Mouse (Mus musculus) left cerebral cortex, adult 11 months (tissue): ENCODE data around the gene Slc39a11.

Source experiments
- DNase-seq: peaks from one replicate; pipeline ENCODE4 v3.0.0; 2022; ENCODE audit warnings: low spot score

Slc39a11 gene

DNA sequence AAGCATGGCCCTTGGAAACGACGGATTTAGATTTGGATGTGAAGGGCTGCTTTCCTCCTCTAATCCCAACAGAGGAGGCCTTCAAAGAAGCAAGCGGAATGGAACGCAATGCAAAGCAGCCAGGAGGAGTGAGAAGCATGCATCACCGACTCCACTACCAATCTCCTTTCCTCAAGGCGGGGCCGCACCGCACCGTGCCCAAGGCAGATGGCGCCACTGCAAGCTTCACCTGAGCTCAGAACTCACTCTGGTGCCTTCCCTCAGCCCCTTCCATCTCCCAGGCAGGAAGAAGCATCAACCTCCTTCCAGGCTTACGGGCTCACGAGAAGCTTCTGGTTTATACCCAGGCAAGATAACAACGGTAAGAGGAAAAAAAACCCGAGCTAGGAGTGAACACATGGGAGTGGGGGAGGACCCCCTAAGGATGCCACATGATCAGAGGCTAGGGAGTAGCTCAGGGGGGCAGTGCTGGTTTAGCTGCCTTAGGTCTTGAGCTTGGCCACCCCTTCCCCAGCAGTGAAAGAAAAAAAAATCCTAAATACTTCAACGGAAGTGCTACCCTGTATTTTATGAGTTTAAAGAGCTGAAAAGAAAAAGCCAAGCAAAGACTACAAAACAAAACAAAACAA, 191.2 kb downstream of the Slc39a11 start:
- no peak for DNase-seq

DNA sequence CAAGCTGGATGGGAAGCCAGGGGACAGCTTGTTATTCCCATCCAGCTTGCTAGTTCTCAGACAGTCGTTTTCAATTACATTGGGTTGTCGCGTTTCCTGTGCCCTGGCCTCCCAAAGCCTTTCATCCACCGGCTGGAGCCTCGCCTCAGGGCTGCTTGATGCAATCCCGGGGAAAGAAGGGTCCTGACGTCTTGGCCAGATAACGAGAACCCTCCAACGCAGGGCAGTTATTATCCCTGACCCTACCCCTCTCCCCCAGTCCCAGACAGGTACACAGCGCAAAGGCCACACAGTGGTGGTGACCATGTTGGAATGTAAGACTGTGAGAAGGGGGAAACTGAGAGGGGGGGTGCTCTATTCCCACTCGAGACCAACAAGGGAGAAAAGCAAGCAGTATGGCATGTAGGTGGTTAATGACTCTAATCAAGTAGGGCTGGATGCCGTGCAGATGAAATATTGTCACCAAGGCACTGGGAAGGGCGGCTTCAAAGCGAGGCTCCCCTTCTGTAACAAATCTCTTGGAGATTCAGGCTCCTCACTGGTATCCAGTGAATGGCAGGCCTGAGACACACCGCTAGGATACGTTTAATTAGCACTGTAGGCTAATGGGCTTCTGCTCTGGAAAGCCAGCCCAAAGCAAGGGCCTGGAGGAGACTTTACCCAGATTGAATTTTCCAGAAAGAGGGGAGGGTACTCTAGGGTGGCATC, 196.9 kb downstream of the Slc39a11 start:
- DNase-seq = no peak

DNA sequence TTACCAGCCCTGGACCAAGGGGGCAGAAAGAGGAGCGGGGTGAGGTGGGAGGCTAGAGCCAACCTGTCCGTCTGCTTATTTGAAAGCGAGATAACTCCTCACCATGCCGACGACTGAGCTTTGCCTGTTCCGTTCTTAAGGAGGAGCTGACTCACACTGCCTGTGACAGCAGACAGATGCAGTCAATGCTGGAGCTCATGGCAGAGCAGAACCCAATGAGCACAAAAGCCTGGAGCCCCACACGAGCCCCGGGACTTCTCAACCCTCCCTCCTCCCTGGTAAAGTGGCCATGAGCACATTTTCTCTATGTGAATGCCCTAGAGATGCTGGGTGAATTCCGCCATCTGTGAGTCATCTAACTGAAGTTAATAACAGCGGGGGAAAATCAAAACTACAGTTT, 198.6 kb downstream of the Slc39a11 start:
- no peak for DNase-seq

DNA sequence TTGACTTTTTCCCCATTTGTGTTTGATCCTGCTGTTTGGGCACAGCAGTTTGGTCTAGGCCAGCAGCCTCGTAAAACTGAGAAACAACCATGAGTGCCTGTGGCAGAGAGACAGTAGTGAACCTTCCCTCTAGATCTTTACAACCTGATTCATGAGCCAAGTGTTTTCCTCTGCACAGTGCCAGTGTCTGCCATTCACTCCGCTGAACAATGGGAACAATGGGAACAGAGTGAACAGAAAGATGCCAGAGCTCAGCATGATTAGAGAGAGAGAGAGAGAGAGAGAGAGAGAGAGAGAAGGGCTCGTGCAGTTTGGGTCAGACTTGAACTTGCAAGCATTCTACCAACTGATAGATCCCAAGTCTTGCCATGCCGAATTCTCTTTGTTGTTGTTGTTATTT, 199.2 kb downstream of the Slc39a11 start:
- no peak for DNase-seq

DNA sequence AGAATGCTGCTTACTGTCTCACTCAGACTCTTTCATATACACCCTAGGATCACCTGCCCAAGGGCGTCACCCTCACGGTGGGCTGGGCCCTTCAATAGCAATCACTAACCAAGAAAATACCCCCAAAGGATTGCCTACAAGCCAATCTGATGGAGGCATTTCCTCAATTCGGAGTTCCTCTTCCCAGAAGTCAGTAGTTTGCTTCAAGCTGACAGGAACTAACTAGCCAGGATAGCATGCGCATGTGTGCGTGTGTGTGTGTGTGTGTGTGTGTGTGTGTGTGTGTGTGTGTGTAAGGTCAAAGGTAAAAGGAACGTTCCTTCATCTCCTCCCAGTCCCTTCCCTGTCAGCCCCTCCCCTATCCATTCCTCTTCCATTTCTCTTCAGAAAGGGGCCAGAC, 199.9 kb downstream of the Slc39a11 start:
- no peak for DNase-seq

DNA sequence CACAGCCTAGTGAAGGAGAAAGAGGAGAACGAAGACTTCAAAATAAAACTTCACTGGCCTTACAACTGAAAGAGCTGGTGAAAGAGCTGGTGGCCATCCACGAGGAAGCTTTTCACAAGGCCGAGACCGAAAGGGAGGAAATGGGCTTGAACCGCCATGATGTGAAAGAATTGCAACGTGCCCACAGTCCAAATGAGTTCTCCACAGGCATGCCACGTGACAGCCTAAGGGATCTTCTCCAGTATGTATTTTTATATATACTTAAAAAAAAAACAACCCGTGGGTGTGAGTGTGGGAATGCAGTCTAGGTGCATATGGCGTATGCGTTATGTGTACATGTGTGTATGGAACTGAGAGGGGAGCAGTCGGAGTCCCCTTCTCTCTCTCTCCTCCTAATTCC, 207.8 kb downstream of the Slc39a11 start:
- no peak for DNase-seq

DNA sequence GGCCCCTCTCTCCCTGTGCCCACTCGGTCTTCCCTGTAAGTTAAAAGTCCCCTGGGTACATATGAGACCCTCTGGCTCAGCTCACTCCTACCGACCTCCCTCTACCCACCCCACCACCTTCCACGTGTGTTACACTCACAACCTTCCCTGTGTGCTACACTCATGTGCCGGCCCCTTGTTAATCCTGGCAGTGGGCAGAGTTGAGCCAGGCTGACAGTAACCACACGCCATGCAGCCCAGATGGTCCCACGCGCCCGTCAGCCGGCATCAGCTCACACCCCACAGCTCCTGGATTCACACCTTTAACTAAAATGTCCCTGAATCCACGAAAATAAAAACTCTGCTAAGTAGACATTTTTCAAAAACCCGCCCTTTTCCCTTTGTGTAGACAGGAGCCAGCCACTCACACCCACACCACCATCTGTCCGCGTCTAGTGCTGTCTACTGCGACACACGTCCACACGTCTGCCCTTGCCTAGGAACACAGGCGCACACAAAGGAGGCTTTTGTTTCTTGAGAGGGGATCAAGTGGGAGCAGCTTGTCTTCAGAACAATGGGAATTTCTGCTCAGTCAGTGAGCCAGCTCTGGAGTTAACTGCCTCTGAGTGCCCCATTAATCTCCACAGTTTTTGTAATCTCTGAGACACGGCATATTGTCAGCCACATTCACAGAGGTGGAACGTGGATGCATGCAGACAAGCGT, 210.4 kb downstream of the Slc39a11 start:
- peak; percentile 74 for DNase-seq

DNA sequence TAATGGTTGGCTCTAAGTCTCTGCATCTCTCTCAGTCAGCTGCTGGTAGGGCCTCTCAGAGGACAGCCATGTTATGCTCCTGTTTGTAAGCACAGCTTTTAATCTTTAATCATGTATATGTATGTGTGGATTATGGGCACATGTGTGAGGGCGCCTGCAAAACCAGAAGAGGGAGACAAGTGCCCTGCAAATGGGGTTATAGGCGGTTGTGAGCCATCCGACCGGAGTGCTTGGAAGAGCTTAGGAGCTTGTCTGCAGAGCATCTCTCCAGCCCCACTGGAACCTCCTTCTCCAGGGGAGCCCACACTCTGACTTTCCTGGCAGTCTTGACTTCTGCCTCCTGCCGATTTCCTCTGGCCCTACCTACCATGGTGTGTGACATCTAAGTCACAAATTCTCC, 211.0 kb downstream of the Slc39a11 start:
- DNase-seq = no peak

DNA sequence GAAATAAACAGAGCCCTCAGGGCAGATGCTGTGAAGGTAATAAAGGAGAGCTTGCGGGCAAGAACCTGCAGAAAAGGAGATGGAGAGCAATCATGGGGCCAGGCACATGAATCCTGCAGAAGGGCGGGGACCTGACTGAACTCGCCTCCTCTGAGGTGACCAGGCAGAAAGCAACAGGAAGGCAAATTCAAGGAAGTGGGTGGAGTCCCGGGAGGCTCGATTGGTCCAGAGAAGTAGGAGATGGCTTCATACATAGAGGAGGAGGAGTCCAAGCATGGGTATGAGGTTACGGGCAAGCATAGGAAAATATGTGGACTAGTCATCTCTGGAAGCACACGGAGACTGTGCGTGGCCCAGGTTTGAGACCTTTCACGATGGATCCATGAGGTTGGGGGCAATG, 212.5 kb downstream of the Slc39a11 start:
- no peak for DNase-seq

DNA sequence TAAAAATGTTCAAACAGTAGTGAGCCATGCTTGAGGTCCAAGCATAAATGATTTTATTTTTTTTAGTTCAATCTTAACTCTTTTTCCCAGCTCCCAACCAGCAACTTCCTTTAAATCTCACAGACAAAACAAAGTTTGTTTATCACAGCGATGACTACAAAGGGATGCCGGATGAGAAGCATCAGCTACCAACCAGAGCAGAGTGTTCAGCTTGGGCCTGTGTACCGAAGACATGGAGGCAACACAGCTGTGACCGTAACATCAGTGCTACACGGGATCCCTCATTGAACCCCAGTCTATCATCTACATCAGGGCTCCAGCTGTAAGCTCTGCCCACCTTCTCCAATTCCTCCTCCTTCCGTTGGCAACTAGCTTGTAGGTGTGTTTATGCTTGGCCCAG, 213.6 kb downstream of the Slc39a11 start:
- no peak for DNase-seq

DNA sequence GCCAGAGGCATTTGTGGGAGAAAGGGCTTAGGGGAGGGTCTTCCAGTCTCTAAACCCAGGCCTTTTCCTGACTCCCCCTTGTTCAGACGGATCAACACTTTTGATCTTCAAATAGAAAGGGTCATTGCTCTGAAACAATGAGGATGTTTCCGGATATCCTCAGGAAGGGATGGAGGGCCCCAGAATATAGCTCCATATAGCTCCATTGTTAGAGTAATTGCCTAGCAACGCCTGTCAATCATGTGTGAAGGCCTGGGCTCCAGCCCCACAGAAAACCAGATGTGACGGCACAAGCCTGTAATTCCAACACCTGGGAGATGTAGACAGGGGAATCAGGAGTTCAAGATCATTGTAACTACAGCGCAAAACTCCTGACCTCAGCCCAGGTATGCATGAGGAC, 214.2 kb downstream of the Slc39a11 start:
- DNase-seq = no peak

DNA sequence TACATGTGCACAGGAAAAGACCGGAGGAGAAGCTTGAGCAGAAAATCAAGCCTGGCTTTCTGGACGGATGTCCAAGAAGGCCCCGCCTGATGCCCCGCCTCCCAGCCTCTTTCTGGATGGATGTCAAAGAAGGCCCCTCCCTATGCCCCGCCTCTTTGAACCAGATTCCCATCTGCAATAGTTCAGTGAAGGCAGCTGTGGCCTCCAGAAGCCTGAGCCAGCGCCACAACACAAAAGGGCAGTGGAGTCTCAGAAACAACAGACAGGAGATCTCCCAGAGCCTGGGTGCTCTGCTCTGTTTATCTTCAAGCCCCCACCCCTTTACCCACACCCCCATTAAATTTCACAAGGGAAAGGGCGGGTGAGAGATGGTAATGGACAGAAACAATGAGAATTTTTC, 218.7 kb downstream of the Slc39a11 start:
- DNase-seq = no peak

DNA sequence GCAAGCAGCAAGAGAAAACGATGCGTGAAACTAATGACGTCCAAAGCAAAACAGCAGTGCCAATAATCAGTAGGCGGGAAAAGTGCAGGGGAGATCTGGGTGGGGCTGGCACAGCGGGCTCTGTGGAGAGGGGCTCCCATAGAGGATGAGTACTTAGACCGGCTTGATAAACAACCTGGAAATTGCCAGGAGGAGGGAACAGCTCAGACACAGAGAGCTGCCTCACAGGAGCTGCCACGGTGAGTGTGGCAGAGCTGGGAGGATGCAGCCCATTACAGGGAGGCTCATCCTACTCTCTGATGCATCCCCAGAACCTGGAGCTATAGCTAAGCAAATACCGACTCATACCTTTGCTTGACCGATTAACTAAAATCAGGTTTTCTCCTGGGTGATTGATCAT, 224.0 kb downstream of the Slc39a11 start:
- no peak for DNase-seq

DNA sequence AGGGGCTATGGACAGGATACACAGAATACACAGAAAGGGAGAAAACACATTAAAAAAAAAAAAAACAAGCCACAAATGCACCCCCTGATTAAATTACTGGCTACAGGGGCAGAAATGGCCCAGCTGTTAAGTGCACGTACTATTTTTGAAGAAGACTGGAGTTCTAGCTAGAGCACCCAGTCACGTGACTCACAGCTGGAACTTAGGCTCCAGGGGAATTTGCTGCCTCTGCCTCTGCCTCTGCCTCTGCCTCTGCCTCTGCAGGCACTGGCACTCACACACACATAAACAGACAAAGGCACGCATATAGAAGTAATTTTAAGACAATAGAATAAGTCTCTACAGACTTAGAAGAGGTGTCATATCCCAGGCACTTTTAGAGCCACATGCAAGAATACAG, 224.4 kb downstream of the Slc39a11 start:
- no peak for DNase-seq

DNA sequence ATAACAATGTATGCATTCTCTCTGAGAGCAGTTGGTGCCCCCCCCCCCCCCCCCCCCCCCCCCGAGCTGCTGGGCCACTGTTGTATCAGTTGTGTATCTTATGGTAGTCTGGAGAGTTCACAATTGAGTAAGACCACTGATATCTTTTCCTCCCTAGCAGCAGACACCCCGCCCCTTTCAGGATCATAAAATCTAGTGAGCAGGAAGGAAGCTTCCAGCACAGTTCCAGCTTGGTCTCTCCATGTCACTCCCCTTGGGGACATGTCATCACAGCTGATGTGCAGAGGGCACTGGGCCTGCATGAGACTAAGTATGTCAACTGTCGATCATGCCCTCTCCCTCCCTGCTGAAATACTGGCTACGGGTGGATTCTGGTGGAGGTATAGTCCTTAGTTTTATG, 225.1 kb downstream of the Slc39a11 start:
- DNase-seq = no peak

DNA sequence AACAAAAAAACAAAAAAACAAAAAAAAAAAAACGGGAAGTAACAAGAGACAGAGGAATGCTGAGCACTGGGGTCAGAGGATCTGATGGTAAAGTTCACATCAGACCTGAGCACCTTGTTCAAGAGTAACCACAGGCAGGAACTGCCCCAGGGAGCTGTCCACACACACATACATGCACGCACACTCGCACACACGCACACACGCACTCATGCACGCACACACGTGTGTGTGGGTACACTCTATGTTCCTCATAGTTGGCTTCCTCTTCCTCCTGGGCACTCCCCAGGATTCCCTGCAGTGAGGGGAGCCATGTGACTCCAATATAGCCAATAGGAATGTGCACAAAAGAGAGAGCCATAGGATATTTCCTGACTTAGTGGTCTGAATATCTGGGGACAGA, 227.3 kb downstream of the Slc39a11 start:
- no peak for DNase-seq

DNA sequence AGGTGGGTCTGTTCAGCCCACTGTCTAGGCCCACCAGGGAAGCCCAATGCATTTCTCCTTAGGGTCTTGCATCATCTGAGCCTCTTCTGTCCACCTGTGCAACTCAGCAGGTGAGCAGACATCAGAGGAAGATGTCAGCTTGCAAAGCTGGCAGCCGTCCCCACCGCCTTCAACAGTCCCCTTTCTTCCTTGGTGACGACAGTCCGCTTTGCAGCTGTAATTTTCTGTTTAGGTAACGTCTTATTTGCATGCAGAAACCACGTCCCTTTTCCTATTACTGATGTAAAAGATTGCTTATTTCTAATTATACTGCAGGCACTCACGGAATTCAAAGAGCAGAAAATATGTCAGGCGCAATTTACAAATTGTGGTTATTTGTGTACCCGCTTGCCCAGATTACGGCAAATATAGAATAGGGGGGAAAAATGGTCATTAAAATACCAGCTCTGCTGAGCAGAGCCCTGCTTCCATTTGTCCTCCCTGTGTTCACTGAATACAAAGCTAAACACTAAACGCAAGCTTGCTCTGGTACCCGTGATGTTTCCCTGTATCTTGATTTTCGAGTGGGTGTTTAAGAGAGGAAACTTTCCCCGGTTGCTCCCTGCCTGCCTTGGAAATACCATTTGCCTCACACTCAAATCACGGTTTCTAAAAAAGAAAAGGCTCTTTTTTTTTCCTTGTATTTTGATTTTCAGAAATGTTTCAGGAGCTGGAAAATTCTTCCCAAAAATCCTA, 230.8 kb downstream of the Slc39a11 start:
- peak; percentile 24 for DNase-seq

DNA sequence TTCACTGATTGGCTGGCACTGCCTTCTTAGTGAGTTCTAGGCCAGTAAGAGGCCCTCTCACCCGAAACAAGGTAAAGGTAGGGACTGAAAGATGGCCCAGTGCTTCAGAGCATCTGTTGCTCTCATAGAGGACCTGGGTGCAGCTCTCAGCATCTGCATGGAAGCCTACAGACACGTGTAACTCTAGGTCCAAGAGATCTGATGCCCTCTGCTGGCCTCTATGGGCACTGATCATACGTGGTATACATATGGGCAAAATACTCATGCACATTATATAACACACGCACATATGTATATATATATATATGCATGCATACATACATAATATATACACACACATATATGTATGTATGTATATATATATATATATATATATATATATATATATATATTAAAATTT, 231.9 kb downstream of the Slc39a11 start:
- DNase-seq = no peak

DNA sequence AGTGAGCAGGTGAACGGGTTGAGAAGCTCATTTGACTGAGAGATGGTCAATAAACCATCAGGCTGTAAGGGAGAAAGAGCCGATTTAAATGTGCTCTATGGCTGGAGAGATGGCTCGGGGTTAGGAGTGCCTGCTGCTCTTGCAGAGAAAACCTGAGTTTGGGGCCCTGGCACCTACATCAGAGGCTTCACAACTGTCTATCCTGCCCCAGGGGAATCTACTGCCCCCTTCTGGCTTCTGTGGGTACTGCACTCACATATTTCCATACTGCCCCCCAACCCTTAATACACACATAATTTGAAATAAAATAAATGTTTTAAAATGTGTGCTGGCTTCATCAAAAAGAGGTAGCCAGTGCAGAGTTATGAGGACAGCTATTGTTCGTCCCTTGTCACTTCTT, 237.3 kb downstream of the Slc39a11 start:
- DNase-seq = no peak

DNA sequence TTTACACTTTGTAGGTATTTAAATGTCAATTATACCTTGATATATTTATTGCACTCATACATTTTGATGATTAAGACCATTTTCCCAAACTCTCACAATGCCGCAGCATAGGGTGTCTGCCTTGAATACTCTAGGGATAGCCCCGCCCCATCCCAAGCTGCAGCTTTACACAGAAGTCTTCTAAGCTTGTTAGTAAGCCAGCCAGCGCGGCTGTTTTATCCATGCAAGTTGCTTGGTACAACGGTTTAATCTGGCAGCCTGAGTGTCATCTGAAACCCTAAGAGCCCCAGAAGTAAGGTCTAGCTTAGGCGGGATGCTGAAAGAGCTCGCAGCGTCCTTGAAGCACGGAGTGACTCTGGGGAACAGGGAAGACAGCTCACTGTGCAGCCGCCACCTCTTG, 238.1 kb downstream of the Slc39a11 start:
- no peak for DNase-seq

DNA sequence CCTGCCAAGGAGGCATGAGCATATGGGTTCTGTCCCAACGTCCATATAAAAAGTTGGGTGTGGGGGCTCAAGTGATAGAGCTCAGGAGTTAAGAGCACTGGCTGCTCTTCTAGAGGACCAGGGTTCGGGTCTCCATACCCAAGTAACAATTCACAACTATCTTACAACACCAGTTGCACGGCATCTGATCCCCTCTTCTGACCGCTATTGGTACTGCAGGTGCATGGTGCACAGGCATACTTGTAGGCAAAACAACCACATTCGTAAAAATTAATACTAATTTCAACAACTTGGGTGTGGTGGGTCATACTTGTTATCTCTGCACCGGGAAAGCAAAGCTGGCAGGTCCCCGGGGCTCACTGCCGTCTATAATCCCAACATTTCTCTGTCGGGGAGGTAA, 240.8 kb downstream of the Slc39a11 start:
- DNase-seq = no peak

DNA sequence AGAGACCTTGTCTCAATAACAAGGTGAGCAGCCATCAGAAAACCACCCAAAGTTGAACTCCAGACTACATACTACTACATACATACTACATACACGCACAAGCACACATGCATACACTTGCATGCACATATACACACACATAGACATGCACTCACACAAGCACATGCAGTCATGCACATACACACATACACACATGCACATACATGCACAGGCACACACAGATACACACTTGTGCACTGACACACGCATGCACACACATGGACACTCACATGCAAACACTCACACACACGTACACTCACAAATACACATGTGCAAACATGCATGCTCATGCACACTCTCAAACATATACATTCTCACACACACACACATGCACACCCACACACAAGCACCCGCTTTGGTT, 242.4 kb downstream of the Slc39a11 start:
- no peak for DNase-seq

DNA sequence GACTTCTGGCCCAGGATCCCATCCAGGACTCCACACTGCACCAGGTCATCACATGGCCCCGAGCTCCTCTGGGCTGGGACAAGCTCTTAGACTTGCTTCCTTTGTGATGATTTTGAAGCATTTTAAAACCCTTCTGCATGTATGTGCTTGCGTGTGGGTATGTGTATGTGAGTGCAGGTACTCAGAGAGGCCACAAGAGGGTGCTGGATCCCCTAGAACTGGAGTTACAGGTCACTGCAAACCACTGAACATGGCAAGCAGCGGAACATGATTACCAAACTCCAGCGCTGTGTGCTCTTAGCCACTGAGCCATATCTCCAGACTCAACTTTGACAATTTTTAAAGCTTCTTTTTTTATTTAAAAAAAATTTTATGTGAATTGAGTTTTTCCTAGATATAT, 249.0 kb downstream of the Slc39a11 start:
- no peak for DNase-seq
